Mouse (Mus musculus) kidney, embryonic 16.5 days (tissue): ENCODE data around the gene Gprc6a. TPM values are rescaled to one million over a fixed set of nuclear protein-coding genes. Genes with fewer than 3 reads are reported as not detected.

ENCODE experiments used
- ATAC-seq: fragments of 200-750 bp; cut with Nextera tagmentation; 2 replicates; pipeline ENCODE4 v1.8.0; 2017; ENCODE audit warnings: moderate TSS enrichment; ENCODE audit not compliant: low FRiP score, low TSS enrichment
- H3K27ac ChIP-seq: fragments of 300-500 bp; sonication (generic); 2 replicates; pipeline ENCODE4 v1.5.1; 2014; ENCODE audit warnings: low read length
- H3K27me3 ChIP-seq: fragments of 300-500 bp; sonication (generic); 2 replicates; pipeline ENCODE4 v1.6.1; 2014; ENCODE audit warnings: low read length, control low read depth, mixed read lengths; ENCODE audit not compliant: insufficient read depth
- H3K36me3 ChIP-seq: fragments of 300-500 bp; sonication (generic); 2 replicates; pipeline ENCODE4 v1.6.1; 2014; ENCODE audit warnings: low read length, control low read depth, mixed read lengths; ENCODE audit not compliant: insufficient read depth
- H3K4me1 ChIP-seq: fragments of 300-500 bp; sonication (generic); 2 replicates; pipeline ENCODE4 v1.6.1; 2014; ENCODE audit warnings: low read length, control low read depth, mixed read lengths; ENCODE audit not compliant: insufficient read depth
- H3K4me2 ChIP-seq: fragments of 300-500 bp; sonication (generic); replicated peaks from 2 replicates; pipeline ENCODE4 v1.6.1; 2014; ENCODE audit warnings: low read depth, low read length
- H3K4me3 ChIP-seq: fragments of 300-500 bp; sonication (generic); 2 replicates; pipeline ENCODE4 v1.5.1; 2014; ENCODE audit warnings: mild to moderate bottlenecking, low read length
- H3K9ac ChIP-seq: fragments of 300-500 bp; sonication (generic); replicated peaks from 2 replicates; pipeline ENCODE4 v1.6.1; 2014; ENCODE audit warnings: low read length
- H3K9me3 ChIP-seq: fragments of 300-500 bp; sonication (generic); 2 replicates; pipeline ENCODE4 v1.6.1; 2016; ENCODE audit warnings: low read length, control low read depth
- WGBS: fragments of 180-500 bp; shearing (Covaris S2); extraction: QIAGEN DNeasy Blood & Tissue Kit; methylation state at CpG from one replicate; pipeline ENCODE4 v1.1.7; 2014; 5-methylcytosine and 5-hydroxymethylcytosine counted together
- polyA plus RNA-seq: library from polyadenylated mRNA; unstranded; fragments of >200 nt; fragmentation: Nextera tagmentation; extraction: Ambion mirVana; gene quantifications from 2 replicates; pipeline ENCODE4 v1.2.1, GENCODE M21; 2015

The Gprc6a gene
- 0.14 TPM in 1 of 2 replicates, not detected in the other for polyA plus RNA-seq

DNA sequence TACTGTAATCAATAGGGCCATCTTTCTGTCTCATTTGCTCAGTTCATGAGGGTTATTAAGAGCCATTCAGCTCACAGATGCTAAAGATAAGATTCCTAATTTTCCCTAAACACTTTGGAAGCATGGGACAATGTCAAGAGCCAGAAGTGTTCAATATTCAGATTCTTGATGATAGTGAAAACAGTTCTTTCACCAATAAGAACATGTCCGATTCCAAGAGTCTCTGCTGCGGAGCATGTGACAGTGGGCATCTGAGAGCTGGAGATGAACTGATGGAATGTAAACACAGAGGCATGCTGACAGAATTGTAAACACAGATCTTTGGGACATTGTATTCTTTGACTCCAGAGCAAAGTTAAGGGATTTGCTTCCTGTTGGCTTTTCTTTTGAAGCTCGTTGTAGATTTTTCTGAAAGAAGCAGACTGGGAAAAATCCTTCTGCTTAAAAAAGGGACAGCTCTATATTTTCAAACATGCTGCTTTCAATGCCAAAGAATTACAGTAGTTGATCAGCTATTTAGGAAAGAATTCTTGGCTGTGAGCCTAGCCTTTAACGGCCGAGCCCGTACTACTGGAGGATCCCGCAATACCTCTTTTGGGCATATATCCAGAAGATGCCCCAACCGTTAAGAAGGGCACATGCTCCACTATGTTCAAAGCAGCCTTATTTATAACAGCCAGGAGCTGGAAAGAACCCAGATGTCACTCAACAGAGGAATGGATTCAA lies at the start of gene Gprc6a:
Gene Gprc6a (minus strand): TSS at position 51 of the 726 bp plus-strand sequence.
- H3K4me1 ChIP-seq, result no peaks in the 10 kb centered on the region
- H3K27ac ChIP-seq, result no peak within 1 kb of the TSS
- no peaks in the 10 kb centered on the region for H3K27me3 ChIP-seq
- ATAC-seq, result no peak
- 70% methylated on average over 8 of the region's 8 CpGs for WGBS
- H3K4me3 ChIP-seq, result no peak within 1 kb of the TSS
- H3K4me2 ChIP-seq, result no peak within 1 kb of the TSS
- H3K9me3 ChIP-seq, result no peaks in the 10 kb centered on the region
- no peak within 1 kb of the TSS for H3K9ac ChIP-seq
- H3K36me3 ChIP-seq, result no peaks in the 10 kb centered on the region

DNA sequence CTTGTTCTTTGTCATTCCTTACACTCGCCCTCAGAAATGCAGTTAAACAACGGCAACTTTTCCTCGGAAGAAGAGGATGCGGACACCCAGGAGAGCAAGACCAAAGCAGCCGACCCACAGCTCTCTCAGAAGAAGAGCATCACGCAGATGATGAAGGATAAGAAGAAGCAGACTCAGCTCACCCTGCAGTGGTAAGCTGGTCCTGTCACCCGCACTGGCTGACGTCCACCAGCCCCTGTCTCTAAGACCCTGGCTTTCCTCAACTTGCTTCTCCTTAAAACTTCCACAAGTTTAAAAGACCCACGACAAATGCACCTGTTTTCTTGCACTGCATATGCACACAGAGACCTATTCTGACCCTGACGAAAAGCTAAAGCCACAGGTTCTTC lies 47.0 kb upstream of the Gprc6a start:
- 0 out of 2 replicates have a peak, but pooled peaks cover 8% of the 10 kb centered on the region for H3K4me1 ChIP-seq
- no peak overlapping the region for H3K9ac ChIP-seq
- H3K4me3 ChIP-seq, result peak overlapping the region; percentile 45
- H3K36me3 ChIP-seq, result no peaks in the 10 kb centered on the region
- H3K27me3 ChIP-seq, result peaks cover 27% of the 10 kb centered on the region
- peak overlapping the region; percentile 66 for H3K4me2 ChIP-seq
- WGBS, result 4% methylated on average over 10 of the region's 10 CpGs
- H3K27ac ChIP-seq, result no peak overlapping the region
- no peaks in the 10 kb centered on the region for H3K9me3 ChIP-seq
- peak; percentile 15; the same call in 1 of the 2 replicates for ATAC-seq

DNA sequence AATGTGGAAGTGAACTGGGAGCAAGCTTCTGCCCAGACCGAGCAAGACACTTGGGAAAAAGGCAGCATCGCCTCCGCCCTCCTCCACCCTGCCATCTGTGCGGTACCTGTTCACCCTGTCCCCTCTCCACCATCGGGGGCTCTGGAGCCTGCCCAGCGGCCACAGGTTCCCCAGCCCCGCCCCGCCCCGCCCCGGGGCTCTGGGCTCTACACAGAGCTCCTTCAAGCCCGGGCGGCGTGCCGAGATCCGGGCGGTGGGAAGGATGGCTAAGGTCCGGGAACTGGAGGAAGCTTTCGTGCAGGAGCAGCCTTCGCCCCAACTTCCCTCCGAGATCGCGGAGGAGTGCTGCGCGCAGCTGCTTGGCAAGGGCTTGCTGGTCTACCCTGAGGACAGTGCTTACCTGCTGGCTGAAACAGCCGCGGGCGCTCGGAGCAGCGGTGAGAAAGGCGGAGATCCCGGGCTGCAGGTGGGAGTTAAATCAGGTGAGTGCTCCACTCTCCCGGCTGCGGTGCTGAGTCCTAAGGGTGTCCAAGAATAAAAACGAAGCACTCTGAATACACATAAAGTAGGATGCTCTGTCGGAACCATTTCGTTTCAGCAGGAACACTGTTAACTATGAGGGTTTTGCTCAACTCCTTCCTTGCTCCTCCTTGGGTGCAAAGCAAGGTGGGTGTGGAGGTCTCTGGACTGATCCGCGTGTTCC lies 46.4 kb upstream of the Gprc6a start, which contains the start of gene Rfx6:
Gene Rfx6 (plus strand): TSS at position 209 of the 703 bp plus-strand sequence.
- Histone ChIP-seq H3K4me2 (peak within 1 kb of the TSS; percentile 66), H3K27ac (no peak within 1 kb of the TSS), H3K4me1 (0 out of 2 replicates have a peak, but pooled peaks cover 8% of the 10 kb centered on the region), H3K9ac (no peak within 1 kb of the TSS), H3K4me3 (peak within 1 kb of the TSS; percentile 45), H3K9me3 (no peaks in the 10 kb centered on the region), H3K36me3 (no peaks in the 10 kb centered on the region), H3K27me3 (peaks cover 27% of the 10 kb centered on the region)
- under 1% methylated on average over 33 of the region's 38 CpGs for WGBS
- ATAC-seq, result peak; percentile 74; the same call in 1 of the 2 replicates

DNA sequence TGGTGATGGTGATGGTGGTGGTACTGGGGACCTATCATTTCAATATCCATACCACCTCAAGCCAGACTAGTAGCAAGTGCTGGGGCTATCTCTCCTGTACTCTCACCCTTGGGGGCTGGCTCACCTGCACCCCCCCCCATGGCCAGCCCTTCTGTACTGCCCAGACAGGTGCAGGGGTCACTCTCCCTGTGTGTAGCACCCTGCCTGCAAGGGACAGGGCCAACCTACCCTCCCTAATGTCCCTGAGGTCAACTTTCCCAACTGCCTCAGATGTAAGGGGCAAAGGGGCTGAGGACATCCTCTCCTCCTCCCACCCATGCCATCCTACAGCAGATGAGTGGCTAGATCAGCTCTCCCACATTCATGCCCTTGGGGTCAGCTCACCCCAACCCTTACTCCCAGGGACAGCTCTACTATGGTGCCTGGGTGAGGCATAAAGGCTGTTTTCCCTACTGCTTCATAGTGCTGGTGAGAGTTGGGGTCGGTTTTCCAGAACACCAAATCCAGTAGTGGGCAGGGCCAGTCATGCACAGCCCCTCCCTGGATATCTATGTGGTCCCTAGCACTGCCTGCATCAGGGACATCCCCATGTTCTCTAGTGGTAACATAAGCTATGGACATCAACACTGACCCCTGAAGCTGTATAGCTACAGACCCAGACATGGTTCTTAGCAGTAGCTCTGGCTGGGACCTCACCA lies 41.0 kb upstream of the Gprc6a start:
- Histone ChIP-seq H3K4me1 (no peaks in the 10 kb centered on the region), H3K4me3 (no peak overlapping the region), H3K27me3 (peaks cover 11% of the 10 kb centered on the region), H3K4me2 (no peak overlapping the region), H3K36me3 (no peaks in the 10 kb centered on the region), H3K9ac (no peak overlapping the region), H3K9me3 (no peaks in the 10 kb centered on the region), H3K27ac (no peak overlapping the region)
- peak; percentile 61; the same call in 1 of the 2 replicates for ATAC-seq
- 47% methylated on average over 1 of the region's 1 CpGs for WGBS

DNA sequence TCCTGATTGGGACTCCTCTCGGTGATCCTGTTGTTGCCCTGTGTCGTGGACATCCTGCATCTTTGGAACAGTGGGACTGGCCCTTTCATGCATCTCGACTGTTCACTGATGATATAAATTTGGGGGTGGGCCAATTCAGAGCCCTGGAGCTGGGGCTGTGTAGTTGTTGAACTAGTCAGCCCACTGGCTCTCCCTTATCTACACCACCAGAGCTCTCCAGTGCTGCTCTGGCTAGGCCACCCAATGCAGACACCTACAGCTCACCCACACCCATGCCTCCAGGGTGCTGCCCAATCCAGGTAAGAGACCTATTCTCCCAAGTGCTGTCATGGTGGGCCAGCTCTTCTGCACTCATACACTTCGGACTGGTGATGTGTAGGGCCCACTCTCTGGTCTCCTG lies 40.3 kb upstream of the Gprc6a start:
- 93% methylated on average over 4 of the region's 4 CpGs for WGBS
- Histone ChIP-seq H3K4me2 (no peak overlapping the region), H3K36me3 (no peaks in the 10 kb centered on the region), H3K9me3 (no peaks in the 10 kb centered on the region), H3K9ac (no peak overlapping the region), H3K27me3 (peaks cover 5% of the 10 kb centered on the region), H3K4me1 (no peaks in the 10 kb centered on the region), H3K4me3 (no peak overlapping the region), H3K27ac (no peak overlapping the region)
- no peak for ATAC-seq

DNA sequence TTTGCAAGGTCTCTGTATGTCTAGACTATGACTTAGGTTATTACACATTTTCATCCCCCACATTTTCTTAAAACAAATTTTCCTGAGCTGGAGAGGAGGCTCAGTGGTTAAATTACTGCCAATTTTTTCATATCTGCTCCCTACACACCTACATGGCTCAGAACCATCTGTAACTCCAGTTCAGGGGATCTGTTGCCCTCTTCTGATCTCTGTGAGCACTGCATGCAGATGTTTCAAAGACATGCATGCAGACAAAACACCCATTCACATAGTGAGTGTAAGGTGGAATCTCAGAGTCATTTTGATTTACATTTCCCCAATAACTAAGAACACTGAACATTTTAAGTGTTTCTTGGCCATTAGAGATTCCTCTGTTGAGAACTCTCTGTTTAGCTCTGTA lies 38.1 kb upstream of the Gprc6a start:
- no peak for ATAC-seq

DNA sequence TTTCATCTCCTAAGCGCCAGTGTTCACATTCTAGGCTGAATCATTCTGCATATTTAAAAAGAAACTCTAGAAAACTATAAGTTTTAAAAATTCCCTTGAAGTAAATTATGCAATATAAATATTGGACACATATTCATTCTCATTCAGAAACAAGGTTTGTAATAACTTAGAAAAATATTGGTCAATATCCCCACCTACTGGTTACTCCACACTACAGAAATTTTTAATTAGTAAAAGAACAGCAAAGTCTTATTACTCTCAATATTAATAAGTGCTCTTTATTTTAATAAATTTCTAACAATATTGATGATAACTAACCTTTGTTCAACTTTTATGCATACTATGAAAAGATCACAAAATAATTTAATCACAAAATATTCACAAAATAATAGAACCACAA lies 26.1 kb upstream of the Gprc6a start:
- no peak for ATAC-seq

More for the DNA sequence above, 38.1 kb upstream of the Gprc6a start:
- no peak overlapping the region for H3K4me2 ChIP-seq
- no peaks in the 10 kb centered on the region for H3K4me1 ChIP-seq
- H3K27ac ChIP-seq, result no peak overlapping the region
- no peak overlapping the region for H3K9ac ChIP-seq
- no peaks in the 10 kb centered on the region for H3K36me3 ChIP-seq
- H3K4me3 ChIP-seq, result no peak overlapping the region
- H3K9me3 ChIP-seq, result no peaks in the 10 kb centered on the region
- no peaks in the 10 kb centered on the region for H3K27me3 ChIP-seq

DNA sequence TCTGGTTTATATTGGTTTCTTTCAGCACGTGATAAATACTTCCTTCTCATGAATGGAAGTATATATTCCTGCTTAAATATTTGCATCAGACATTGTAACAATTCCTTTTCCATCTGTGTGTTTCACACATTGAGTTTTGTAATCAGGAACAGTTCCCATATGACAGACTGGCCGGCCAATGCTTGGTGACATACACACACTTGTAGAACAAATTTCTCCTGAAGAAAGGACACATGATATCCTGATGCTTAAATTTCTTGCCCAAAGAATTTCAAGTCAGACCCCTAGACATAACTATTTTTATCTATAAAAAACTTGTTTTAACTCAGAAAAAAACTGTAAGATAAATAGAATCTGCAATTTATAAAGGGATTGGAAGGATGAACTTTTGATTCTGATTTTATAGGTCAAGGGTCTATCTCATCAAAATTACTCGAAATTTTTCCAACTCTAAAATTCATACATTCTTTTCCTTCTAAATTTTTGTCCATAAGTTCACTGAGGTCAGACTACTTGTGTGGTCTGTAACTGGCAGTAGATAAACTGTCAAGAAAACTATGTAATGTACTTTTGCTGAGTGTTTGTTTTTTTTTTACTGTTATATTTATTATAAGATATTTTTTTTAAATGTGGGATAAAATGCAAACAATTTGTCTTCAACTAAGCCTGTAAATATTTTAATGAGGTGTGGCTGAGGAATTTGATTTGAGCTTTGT lies 18.4 kb upstream of the Gprc6a start:
- no peak overlapping the region for H3K4me2 ChIP-seq
- H3K27ac ChIP-seq, result no peak overlapping the region
- H3K4me3 ChIP-seq, result no peak overlapping the region
- no peak overlapping the region for H3K9ac ChIP-seq
- WGBS, result 63% methylated on average over 3 of the region's 3 CpGs
- no peak for ATAC-seq
- 0 out of 2 replicates have a peak, but pooled peaks cover 3% of the 10 kb centered on the region for H3K9me3 ChIP-seq
- H3K4me1 ChIP-seq, result no peaks in the 10 kb centered on the region
- no peaks in the 10 kb centered on the region for H3K36me3 ChIP-seq
- no peaks in the 10 kb centered on the region for H3K27me3 ChIP-seq

More for the DNA sequence above, 26.1 kb upstream of the Gprc6a start:
- H3K9me3 ChIP-seq, result no peaks in the 10 kb centered on the region
- no peaks in the 10 kb centered on the region for H3K36me3 ChIP-seq
- H3K4me3 ChIP-seq, result no peak overlapping the region
- no peak overlapping the region for H3K9ac ChIP-seq
- 69% methylated on average over 1 of the region's 1 CpGs for WGBS
- no peaks in the 10 kb centered on the region for H3K4me1 ChIP-seq
- no peak overlapping the region for H3K4me2 ChIP-seq
- no peaks in the 10 kb centered on the region for H3K27me3 ChIP-seq
- no peak overlapping the region for H3K27ac ChIP-seq

DNA sequence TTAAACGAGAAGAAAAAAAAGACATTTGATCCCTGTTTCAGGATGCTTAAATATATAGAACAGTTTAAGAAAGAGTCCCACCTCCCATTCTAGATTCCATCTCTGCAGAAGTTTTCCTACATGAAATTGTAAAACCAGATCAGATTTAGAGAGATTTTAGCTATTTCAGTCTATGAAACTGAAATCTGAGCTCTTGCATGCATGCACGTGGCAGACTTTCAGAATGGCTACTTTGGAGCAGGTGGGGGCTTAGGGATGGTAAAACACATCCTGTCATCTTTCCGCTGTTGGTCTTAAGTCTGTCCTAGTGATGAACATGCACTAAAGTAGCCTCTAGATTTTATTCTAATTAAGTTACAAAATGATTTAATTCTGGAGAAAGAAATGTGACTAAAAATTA lies 10.1 kb downstream of the Gprc6a start:
- Histone ChIP-seq H3K4me2 (no peak overlapping the region), H3K4me3 (no peak overlapping the region), H3K36me3 (no peaks in the 10 kb centered on the region), H3K4me1 (no peaks in the 10 kb centered on the region), H3K9ac (no peak overlapping the region), H3K27ac (no peak overlapping the region), H3K9me3 (no peaks in the 10 kb centered on the region), H3K27me3 (no peaks in the 10 kb centered on the region)
- WGBS, result 81% methylated on average over 3 of the region's 3 CpGs
- no peak for ATAC-seq
